Mouse (Mus musculus) forebrain, postnatal 0 days (tissue): ENCODE results near the gene Dnm3. TPM values are rescaled to one million over a fixed set of nuclear protein-coding genes. Genes with fewer than 3 reads are reported as not detected.

Experiments used
- ATAC-seq: fragments of 200-750 bp; cut with Nextera tagmentation; 2 replicates; pipeline ENCODE4 v1.8.0; 2017; ENCODE audit warnings: mild to moderate bottlenecking, moderate library complexity
- DNase-seq: peaks from one replicate; pipeline ENCODE4 v3.0.0-alpha.2; 2015
- H3K27ac ChIP-seq: fragments of 300-500 bp; sonication (generic); 2 replicates; pipeline ENCODE4 v1.5.1; 2014; ENCODE audit warnings: low read depth, mild to moderate bottlenecking, antibody characterized with exemption, low read length, moderate library complexity, mixed read lengths
- H3K27me3 ChIP-seq: fragments of 300-500 bp; sonication (generic); 2 replicates; pipeline ENCODE4 v1.6.1; 2014; ENCODE audit warnings: mild to moderate bottlenecking, low read length, mixed read lengths; ENCODE audit not compliant: insufficient read depth
- H3K36me3 ChIP-seq: fragments of 300-500 bp; sonication (generic); 2 replicates; pipeline ENCODE4 v1.6.1; 2014; ENCODE audit warnings: mild to moderate bottlenecking, moderate library complexity; ENCODE audit not compliant: insufficient read depth
- H3K4me1 ChIP-seq: fragments of 300-500 bp; sonication (generic); 2 replicates; pipeline ENCODE4 v1.6.1; 2014; ENCODE audit warnings: antibody characterized with exemption; ENCODE audit not compliant: insufficient read depth
- H3K4me2 ChIP-seq: fragments of 300-500 bp; sonication (generic); 2 replicates; pipeline ENCODE4 v1.6.1; 2014; ENCODE audit warnings: low read depth, mild to moderate bottlenecking, moderate library complexity
- H3K4me3 ChIP-seq: fragments of 300-500 bp; sonication (generic); 2 replicates; pipeline ENCODE4 v1.5.1; 2014; ENCODE audit warnings: low read depth, low read length, mixed read lengths
- H3K9ac ChIP-seq: fragments of 300-500 bp; sonication (generic); 2 replicates; pipeline ENCODE4 v1.6.1; 2014; ENCODE audit warnings: mild to moderate bottlenecking
- H3K9me3 ChIP-seq: fragments of 300-500 bp; sonication (generic); 2 replicates; pipeline ENCODE4 v1.6.1; 2016; ENCODE audit warnings: low read length
- CTCF ChIP-seq: sonication (generic); IDR thresholded peaks from 2 replicates; pipeline ENCODE4 v1.5.1; 2016; ENCODE audit warnings: antibody characterized with exemption, control low read depth, low read depth
- WGBS: fragments of 180-500 bp; shearing (Covaris S2); extraction: QIAGEN DNeasy Blood & Tissue Kit; methylation state at CpG from one replicate; pipeline ENCODE4 v1.1.7; 2014; 5-methylcytosine and 5-hydroxymethylcytosine counted together
- microRNA counts: library from miRNA; unstranded; fragments of <30 nt; microRNA quantifications from one replicate; lab custom pipeline; 2015
- microRNA-seq, 2 experiments: library from miRNA; unstranded; fragments of <30 nt; microRNA quantifications; one replicate each; pipeline ENCODE4; 2016
- polyA plus RNA-seq: library from polyadenylated mRNA; unstranded; fragments of >200 nt; fragmentation: Nextera tagmentation; extraction: Ambion mirVana; gene quantifications from 2 replicates; pipeline ENCODE4 v1.2.1, GENCODE M21; 2015
- total RNA-seq: library from RNA; depleted of rRNA; stranded (reverse); fragments of >200 nt; gene quantifications from 2 replicates; pipeline ENCODE4 v1.2.3, GENCODE M21; 2014; rRNA removed

Gene Dnm3
- total and polyA plus RNA-seq, 2 experiments from 2014 or later: 45.3 to 74.4 TPM

DNA sequence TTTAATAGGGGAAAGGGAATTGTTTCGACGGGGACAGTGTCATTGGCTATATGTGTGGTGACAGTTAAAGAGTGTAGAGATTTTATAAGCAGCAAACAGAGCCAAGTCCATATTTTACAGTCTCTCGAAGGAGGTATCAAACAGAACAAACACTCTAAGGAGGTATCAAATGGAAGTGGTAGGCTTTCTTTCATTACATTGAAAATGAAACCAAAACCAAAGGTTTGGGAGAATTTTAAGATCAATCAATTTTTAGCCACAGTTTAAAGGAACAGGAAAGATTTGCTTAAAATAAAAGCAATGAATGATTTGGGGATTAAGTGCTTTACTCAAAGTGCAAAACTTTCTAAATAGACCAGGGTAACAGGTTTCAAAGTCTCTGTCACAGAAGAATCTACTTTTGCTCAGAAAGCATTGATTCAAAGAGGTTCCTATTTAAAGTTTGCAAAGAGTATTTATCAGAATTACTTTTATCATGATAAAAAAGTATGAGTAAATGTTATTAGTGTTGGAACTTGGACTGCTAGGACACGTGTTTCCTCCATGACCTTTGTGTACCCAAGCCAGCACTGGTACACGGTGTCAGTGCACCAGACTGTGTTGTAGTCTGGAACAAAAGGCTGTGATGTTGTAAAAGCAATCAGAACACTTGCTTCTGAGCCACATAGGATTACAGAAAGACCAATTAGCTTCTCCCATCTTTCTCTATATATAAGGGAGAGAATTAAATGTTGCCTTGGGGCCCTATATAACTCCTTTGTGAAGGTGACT is 526.6 kb downstream of the Dnm3 start:
- H3K27me3 ChIP-seq: no peaks in the 10 kb centered on the region
- no peaks in the 10 kb centered on the region for H3K4me1 ChIP-seq
- no peak overlapping the region for H3K4me3 ChIP-seq
- DNase-seq (no peak), ATAC-seq (no peak)
- WGBS: 81% methylated on average over 5 of the region's 5 CpGs
- H3K9ac ChIP-seq: no peak overlapping the region
- no peak overlapping the region for H3K4me2 ChIP-seq
- H3K9me3 ChIP-seq: no peaks in the 10 kb centered on the region
- no peak overlapping the region for H3K27ac ChIP-seq
- no peaks in the 10 kb centered on the region for H3K36me3 ChIP-seq
- no peak for TF ChIP-seq CTCF

- WGBS: 91% methylated on average over 2 of the region's 2 CpGs
- H3K9ac ChIP-seq: no peak overlapping the region
Measured at GRCm38 (mm10) chr1:161942082-161942481, 535.8 kb downstream of the Dnm3 start.

More at GRCm38 (mm10) chr1:161942082-161942481, 535.8 kb downstream of the Dnm3 start:
- no peak overlapping the region for H3K27ac ChIP-seq
- no peaks in the 10 kb centered on the region for H3K4me1 ChIP-seq
- no peak overlapping the region for H3K4me2 ChIP-seq
- no peaks in the 10 kb centered on the region for H3K27me3 ChIP-seq
- ATAC-seq (no peak), DNase-seq (no peak)
- no peak for TF ChIP-seq CTCF
- no peaks in the 10 kb centered on the region for H3K36me3 ChIP-seq
- H3K4me3 ChIP-seq: no peak overlapping the region
- H3K9me3 ChIP-seq: no peaks in the 10 kb centered on the region

MicroRNA genes within 50 kb of the gene (microRNA counts, 519-probe panel; counts per million panel counts)
- 4,550 counts per million, percentile 59 among the panel's probes with 10 or more counts for microRNA mmu-miR-199a-3p (lab: Ali Mortazavi, UCI)
- microRNA mmu-miR-199a-5p (lab: Ali Mortazavi, UCI): 4,430 counts per million, percentile 58 among the panel's probes with 10 or more counts
- not detected for microRNA mmu-miR-214 (lab: Ali Mortazavi, UCI)

Small RNA genes lying within 50 kb of the gene (microRNA-seq; reads per million reads assigned to microRNA genes)
- gene Mir199a-2: 2.9 to 3.1 reads per million in 2 experiments
- gene Mir214: 105 to 131 reads per million in 2 experiments

Other genes with a start within 250 kb of the Dnm3 start
- 12.7 and 17.0 TPM in 2 replicates for gene Mettl13, start 70.5 kb upstream of the Dnm3 start, total RNA-seq
- gene Mettl13, start 70.5 kb upstream of the Dnm3 start, polyA plus RNA-seq: 12.0 and 15.2 TPM in 2 replicates
- gene Vamp4, start 92.5 kb upstream of the Dnm3 start, total RNA-seq: 34.9 and 40.0 TPM in 2 replicates
- 64.0 and 79.1 TPM in 2 replicates for gene Vamp4, start 92.5 kb upstream of the Dnm3 start, polyA plus RNA-seq
- 0.15 TPM in 1 of 2 replicates, not detected in the other for gene Myoc, start 161.1 kb upstream of the Dnm3 start, total RNA-seq
- 0.35 TPM in 1 of 2 replicates, not detected in the other for gene Myoc, start 161.1 kb upstream of the Dnm3 start, polyA plus RNA-seq
- gene Myocos, start 180.2 kb upstream of the Dnm3 start, total RNA-seq: not detected in 2 replicates
- not detected in 2 replicates for gene Myocos, start 180.2 kb upstream of the Dnm3 start, polyA plus RNA-seq